Mouse (Mus musculus) lung, postnatal 0 days (tissue): ENCODE measurements around the gene Ap3d1.

Experiments
- CTCF ChIP-seq: IDR thresholded peaks from 2 replicates; pipeline ENCODE4 v1.5.1; 2016; ENCODE audit warnings: antibody characterized with exemption, mild to moderate bottlenecking
- EP300 ChIP-seq: IDR thresholded peaks from 2 replicates; pipeline ENCODE4 v1.6.1; 2016; ENCODE audit warnings: antibody characterized with exemption, mild to moderate bottlenecking, control low read depth

DNA sequence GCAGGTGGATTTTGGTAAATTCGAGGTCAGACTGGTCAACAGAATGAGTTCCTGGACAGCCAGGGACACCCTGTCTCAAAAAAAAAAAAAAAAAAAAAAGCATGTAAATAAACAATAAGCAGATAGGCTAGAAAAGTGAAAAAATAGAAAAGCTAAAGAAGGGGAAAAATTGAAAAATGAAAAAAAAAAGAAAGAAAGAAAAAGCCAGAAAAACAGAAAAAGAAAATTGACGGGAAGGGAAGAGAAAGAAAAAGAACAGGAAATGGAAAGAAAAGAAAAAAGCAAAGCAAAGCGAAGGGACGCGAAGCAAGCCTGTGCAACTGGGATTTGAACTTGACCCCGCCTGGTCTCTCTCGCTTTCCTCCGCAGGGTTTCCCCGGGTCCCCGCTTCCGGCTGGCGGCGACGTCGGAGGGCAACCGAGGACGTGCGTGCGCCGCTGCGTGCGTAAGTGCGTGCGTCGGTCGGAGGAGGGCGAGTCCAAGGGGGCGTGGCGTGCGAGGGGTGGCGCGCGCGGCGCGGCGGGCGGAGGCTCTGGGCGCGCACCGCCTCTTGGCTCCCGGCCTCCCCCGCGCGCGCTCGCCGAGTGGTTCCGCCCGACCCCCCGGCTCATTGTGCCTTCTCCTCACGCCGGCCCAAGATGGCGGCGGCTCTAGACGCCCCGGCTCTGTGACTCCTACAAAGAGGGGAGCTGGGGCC, 12.7 kb upstream of the Ap3d1 start, which contains the start of gene Dot1l:
- no peak for TF ChIP-seq CTCF
- TF ChIP-seq EP300, result 0 out of 2 replicates have a peak, but pooled peaks have one; percentile 29
